Mouse (Mus musculus) C2C12 (cell line): ENCODE measurements at regions not wholly inside any gene's neighbourhood (a gene's known extent, or its start where the extent isn't known, plus 50 kb on each side); places are given as distances from the start of the nearest gene placed in this dataset.

Source experiments
- H3K27me3 ChIP-seq: one replicate; pipeline ENCODE4 v1.6.1; 2011; ENCODE audit not compliant: control insufficient read depth, insufficient read depth, insufficient read length
- H3K36me3 ChIP-seq: one replicate; pipeline ENCODE4 v1.6.1; 2011; ENCODE audit not compliant: control insufficient read depth, insufficient read depth
- H3K4me3 ChIP-seq: one replicate; pipeline ENCODE4 v1.5.1; 2011; ENCODE audit warnings: mild to moderate bottlenecking, control low read depth; ENCODE audit not compliant: poor library complexity, insufficient read depth, severe bottlenecking
- H3K79me2 ChIP-seq: one replicate; pipeline ENCODE4 v1.6.1; 2011; ENCODE audit not compliant: control insufficient read depth, insufficient read depth
- H3K79me3 ChIP-seq: one replicate; pipeline ENCODE4 v1.6.1; 2011; ENCODE audit warnings: low read depth, control low read depth
- H3ac ChIP-seq: one replicate; pipeline ENCODE3; 2011; ENCODE audit warnings: low read depth; ENCODE audit not compliant: control insufficient read depth, insufficient read length
- CEBPB ChIP-seq: IDR thresholded peaks from one replicate; pipeline ENCODE4 v1.6.1; 2011; ENCODE audit warnings: low read depth, mild to moderate bottlenecking, control low read depth, moderate library complexity
- CTCF ChIP-seq: IDR thresholded peaks from one replicate; pipeline ENCODE4 v1.5.1; 2011; ENCODE audit not compliant: control insufficient read depth, insufficient read depth, insufficient read length
- FOSL1 ChIP-seq: IDR thresholded peaks from one replicate; pipeline ENCODE4 v1.8.0; 2011; ENCODE audit warnings: mild to moderate bottlenecking, low read length; ENCODE audit not compliant: poor library complexity, insufficient read depth, severe bottlenecking
- MAX ChIP-seq: IDR thresholded peaks from one replicate; pipeline ENCODE4 v1.6.1; 2011; ENCODE audit warnings: mild to moderate bottlenecking, control low read depth
- MYOD1 ChIP-seq: IDR thresholded peaks from one replicate; pipeline ENCODE4 v1.6.1; 2011; ENCODE audit warnings: low read depth; ENCODE audit not compliant: control insufficient read depth, insufficient read length
- MYOG ChIP-seq: IDR thresholded peaks from one replicate; pipeline ENCODE4 v1.6.1; 2011; ENCODE audit not compliant: control insufficient read depth, insufficient read length; ENCODE audit errors: extremely low read depth
- USF1 ChIP-seq: IDR thresholded peaks from one replicate; pipeline ENCODE4 v1.6.1; 2011; ENCODE audit warnings: low read depth, mild to moderate bottlenecking, control low read depth, moderate library complexity

DNA sequence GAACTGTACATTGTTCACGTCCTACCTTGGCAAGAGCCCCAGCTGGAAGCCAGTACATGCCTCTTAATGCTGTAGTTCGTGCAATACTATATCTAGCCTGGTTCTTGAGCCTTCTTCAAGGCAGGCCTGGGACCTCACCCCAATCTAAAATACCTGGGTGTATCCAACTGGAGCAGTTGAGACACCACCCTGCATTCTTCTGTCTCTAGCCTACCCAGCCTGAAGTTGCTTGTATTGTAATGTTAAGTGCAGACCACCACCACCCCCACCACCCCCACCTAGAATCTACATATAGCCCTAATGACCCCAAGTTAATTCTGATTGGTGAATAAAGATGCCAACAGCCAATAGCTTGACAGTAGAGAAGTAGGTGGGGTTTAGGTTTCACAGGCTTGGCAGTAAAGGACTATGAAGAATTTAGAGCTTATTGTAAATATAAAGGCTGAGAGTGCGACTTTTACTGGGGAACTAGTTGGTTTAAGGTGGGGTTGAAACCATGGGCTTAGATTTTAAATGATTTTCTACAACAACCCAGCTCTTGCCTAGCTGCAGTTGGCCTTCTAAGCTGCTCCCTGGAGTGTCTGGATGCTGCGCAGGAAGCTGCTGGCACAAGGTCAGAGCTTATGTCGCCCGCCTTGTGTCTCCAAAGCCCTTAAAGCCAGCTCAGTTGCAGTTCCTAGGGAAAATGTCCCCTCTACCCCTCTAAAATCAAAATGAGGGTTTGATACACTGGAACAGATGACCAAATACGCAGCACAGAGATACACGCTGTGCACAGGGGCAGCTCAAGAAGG lies 109.2 kb downstream of the Tmem17 start:
- no peak overlapping the region for H3K4me3 ChIP-seq
- H3ac ChIP-seq: no peak overlapping the region
- no peaks in the 10 kb centered on the region for H3K27me3 ChIP-seq
- no peaks in the 10 kb centered on the region for H3K79me3 ChIP-seq
- H3K36me3 ChIP-seq: no peaks in the 10 kb centered on the region
- H3K79me2 ChIP-seq: no peaks in the 10 kb centered on the region
- TF ChIP-seq CTCF (no peak), MAX (no peak), MYOD1 (no peak), MYOG (no peak), FOSL1 (no peak), USF1 (no peak)

DNA sequence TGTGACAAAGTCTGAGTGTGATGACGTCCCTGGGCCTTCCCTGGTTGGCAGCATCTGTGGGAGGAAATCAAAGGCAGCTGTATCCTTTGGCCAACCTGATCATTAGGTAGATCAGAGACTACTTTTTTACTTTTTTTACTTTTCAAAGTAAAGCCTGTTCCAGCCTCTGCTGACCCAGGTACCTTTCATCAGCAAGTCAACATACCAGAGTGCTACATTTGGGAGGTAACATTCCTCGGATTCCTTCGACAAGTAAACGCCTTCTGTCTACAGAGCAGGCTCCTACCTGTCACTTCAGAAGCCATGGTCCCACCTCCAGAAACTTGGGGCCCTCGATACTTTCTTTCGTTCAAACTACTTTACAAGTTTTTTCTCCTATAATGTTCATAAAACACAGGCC lies 110.0 kb downstream of the Tmem17 start:
- Histone ChIP-seq H3K79me3 (no peaks in the 10 kb centered on the region), H3ac (no peak overlapping the region), H3K79me2 (no peaks in the 10 kb centered on the region), H3K36me3 (no peaks in the 10 kb centered on the region), H3K4me3 (no peak overlapping the region), H3K27me3 (no peaks in the 10 kb centered on the region)
- TF ChIP-seq MYOD1: no peak
- TF ChIP-seq MAX: no peak
- TF ChIP-seq MYOG: no peak
- no peak for TF ChIP-seq CTCF
- no peak for TF ChIP-seq FOSL1
- no peak for TF ChIP-seq USF1
- no peak for TF ChIP-seq CEBPB

DNA sequence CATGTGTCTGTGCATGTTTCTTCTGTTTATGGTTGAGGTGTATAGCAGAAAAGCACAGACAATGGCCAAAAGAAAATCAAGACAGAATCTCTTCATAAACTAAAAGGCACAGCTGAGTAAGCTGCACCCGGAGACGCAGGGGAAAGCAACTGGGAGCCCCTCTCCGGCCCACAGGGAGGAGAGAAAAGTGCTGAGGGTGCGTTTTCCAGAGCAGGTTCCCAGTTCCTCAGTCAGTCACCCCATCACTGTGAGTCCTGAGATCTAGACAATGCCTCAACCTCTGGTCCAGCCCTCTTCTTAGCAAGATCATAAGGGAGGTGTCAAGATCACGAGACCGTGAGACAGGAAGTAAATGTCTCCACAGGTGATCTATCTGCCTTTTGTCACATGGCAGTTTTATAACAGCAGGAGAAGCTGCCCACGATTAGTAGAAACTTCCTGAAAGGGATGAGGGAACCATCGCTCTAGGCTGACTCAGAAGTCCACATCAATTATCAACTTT lies 110.7 kb downstream of the Tmem17 start:
- H3ac ChIP-seq: no peak overlapping the region
- no peak overlapping the region for H3K4me3 ChIP-seq
- H3K27me3 ChIP-seq: no peaks in the 10 kb centered on the region
- H3K36me3 ChIP-seq: no peaks in the 10 kb centered on the region
- no peaks in the 10 kb centered on the region for H3K79me3 ChIP-seq
- TF ChIP-seq FOSL1 (no peak), CTCF (no peak), MAX (no peak), MYOG (no peak), MYOD1 (no peak), CEBPB (no peak), USF1 (no peak)
- no peaks in the 10 kb centered on the region for H3K79me2 ChIP-seq

DNA sequence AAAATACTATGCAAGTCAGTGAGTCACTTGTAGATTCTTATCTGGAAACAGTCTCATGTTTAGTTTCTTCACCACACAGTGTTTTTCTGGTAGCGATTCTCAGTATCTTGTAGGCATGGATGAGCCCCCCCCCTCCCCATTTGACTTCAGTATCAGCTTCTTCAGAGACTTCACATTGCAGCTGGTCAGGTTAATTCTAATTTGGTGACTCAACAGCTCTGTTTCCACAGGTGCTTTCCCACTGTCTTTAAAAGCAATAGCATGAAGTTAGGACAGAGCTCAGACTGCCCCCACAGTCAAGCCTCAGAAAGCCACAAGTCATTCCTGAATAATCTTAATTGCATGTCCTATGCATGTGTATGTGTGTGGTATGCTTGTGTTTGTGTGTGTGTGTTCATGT lies 114.5 kb downstream of the Tmem17 start:
- Histone ChIP-seq H3K4me3 (no peak overlapping the region), H3K27me3 (no peaks in the 10 kb centered on the region), H3ac (no peak overlapping the region), H3K79me2 (no peaks in the 10 kb centered on the region), H3K36me3 (no peaks in the 10 kb centered on the region), H3K79me3 (no peaks in the 10 kb centered on the region)
- no peak for TF ChIP-seq CEBPB
- no peak for TF ChIP-seq CTCF
- TF ChIP-seq MYOG: no peak
- no peak for TF ChIP-seq MYOD1
- no peak for TF ChIP-seq FOSL1
- TF ChIP-seq MAX: no peak
- TF ChIP-seq USF1: no peak

DNA sequence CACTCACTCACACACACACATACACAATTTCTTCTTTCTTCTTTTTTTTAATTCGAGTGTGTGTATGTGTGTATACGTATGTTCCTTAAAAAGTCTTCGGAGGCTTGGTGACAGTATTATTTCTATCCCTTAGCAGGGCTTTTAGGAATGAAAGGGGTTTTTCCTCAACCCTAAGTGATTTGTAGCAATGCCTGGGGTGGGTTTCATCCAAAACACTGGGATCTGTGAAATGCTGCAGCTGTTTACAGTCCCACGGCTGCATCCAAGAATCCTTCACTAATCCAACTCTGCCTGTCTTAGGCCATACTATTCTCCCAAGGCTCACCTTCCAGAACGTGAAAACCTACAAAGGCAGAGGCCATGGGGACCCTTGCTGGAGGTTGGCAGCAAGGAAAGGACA lies 116.6 kb downstream of the Tmem17 start:
- H3K79me3 ChIP-seq: no peaks in the 10 kb centered on the region
- no peak overlapping the region for H3ac ChIP-seq
- no peaks in the 10 kb centered on the region for H3K36me3 ChIP-seq
- TF ChIP-seq MYOD1 (no peak), MYOG (no peak)
- H3K4me3 ChIP-seq: no peak overlapping the region
- H3K27me3 ChIP-seq: no peaks in the 10 kb centered on the region
- H3K79me2 ChIP-seq: no peaks in the 10 kb centered on the region

GRCm38 (mm10) chr11:22628979-22629378 lies 117.1 kb downstream of the Tmem17 start:
- Histone ChIP-seq H3K36me3 (no peaks in the 10 kb centered on the region), H3K79me2 (no peaks in the 10 kb centered on the region), H3ac (no peak overlapping the region), H3K4me3 (no peak overlapping the region), H3K79me3 (no peaks in the 10 kb centered on the region), H3K27me3 (no peaks in the 10 kb centered on the region)
- TF ChIP-seq CTCF (no peak), MAX (no peak), MYOD1 (no peak), FOSL1 (no peak), CEBPB (no peak), MYOG (no peak), USF1 (no peak)
